Mouse (Mus musculus): ENCODE measurements around the gene Zfp408.

GRCm38 (mm10) chr2:91636229-91636628 lies 13.4 kb downstream of the Zfp408 start, which contains the start of gene F2:
- TF ChIP-seq CTCF (conservative IDR thresholded peaks at IDR 0.05; ENCODE audit: insufficient read depth, insufficient read length, low read depth, low read length) = no peak
- TF ChIP-seq POLR2A (IDR thresholded peaks at IDR 0.05; ENCODE audit: low read depth, low read length) = no peak
